Mouse (Mus musculus) bone marrow macrophage, adult 2 months (primary cell): Measurements from ENCODE around the gene Olfr211.

Source experiments
- CTCF ChIP-seq: IDR thresholded peaks from 2 replicates; pipeline ENCODE4 v1.5.1; 2012; ENCODE audit warnings: low read depth, mild to moderate bottlenecking, low read length, moderate library complexity
- POLR2A ChIP-seq: IDR thresholded peaks from 2 replicates; pipeline ENCODE4 v1.6.1; 2012; ENCODE audit warnings: mild to moderate bottlenecking, low read depth, low read length, borderline replicate concordance

GRCm38 (mm10) chr6:116485081-116485480, 3.8 kb upstream of the Olfr211 start:
- TF ChIP-seq POLR2A (no peak), CTCF (no peak)
